Mouse (Mus musculus) activated CD4-positive, CD25-positive, alpha-beta regulatory T cell, adult 4 months (primary cell): Measurements from ENCODE around the gene Ccn5. TPM values are rescaled to one million over a fixed set of nuclear protein-coding genes. Genes with fewer than 3 reads are reported as not detected.

ENCODE experiments used
- ATAC-seq: one replicate; pipeline ENCODE4 v1.8.0; 2017
- polyA plus RNA-seq, 2 experiments: library from polyadenylated mRNA; unstranded; fragments of 100-300 nt; shearing (Covaris generic); gene quantifications; one replicate each; pipeline ENCODE4 v1.2.1; 2017

Ccn5 gene
- not detected for polyA plus RNA-seq

- ATAC-seq = no peak
These were observed at the start of gene Ccn5 for GRCm38 (mm10) chr2:163820607-163821006. Ccn5 (plus strand) TSS chr2:163820861.

DNA sequence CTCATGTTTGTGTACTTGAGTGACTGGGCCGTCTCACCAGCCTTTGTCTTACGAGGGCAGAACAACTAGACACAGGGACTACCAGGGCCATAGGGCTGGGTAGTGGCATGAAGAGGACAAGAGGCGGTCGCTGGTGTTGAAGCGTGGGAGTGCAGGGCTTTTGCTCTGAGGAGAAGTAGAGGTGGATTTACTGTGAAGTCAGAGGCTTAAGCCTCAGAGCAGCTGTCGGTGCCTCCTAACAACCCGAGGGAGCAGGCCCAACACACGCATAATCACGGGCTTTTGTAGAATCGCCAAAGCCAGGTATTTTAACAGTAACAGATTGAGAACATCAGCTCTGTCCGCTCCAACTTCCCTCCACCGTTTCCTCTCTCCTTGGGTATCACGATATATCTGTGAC is 44.0 kb upstream of the Ccn5 start:
- no peak for ATAC-seq

- ATAC-seq = no peak
These were observed 43.6 kb upstream of the Ccn5 start for GRCm38 (mm10) chr2:163777061-163777460.

DNA sequence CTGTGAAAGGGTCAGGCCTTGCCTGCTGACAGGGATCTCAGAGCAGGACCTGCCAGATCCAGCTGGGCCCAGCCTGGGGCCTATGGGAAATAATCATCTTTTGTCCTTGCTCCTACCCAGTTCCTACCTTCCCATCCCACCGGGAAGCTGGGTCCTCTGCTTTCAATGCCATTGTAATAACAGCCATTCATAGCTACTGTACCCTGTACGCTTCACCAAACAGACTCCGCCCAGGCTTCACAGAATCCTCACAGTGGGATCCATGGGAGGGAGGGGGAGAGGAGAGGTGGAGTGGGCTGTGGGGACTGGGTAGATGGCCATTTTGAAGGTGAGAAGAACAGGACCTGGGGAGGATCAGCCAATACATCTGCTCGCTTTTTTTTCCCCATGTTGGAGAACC is 41.8 kb upstream of the Ccn5 start:
- no peak for ATAC-seq

GRCm38 (mm10) chr2:163783368-163783767 is 37.3 kb upstream of the Ccn5 start:
- ATAC-seq = no peak

GRCm38 (mm10) chr2:163783901-163784300 is 36.8 kb upstream of the Ccn5 start:
- no peak for ATAC-seq

- ATAC-seq = no peak
These were observed 33.6 kb upstream of the Ccn5 start for GRCm38 (mm10) chr2:163787086-163787485.

DNA sequence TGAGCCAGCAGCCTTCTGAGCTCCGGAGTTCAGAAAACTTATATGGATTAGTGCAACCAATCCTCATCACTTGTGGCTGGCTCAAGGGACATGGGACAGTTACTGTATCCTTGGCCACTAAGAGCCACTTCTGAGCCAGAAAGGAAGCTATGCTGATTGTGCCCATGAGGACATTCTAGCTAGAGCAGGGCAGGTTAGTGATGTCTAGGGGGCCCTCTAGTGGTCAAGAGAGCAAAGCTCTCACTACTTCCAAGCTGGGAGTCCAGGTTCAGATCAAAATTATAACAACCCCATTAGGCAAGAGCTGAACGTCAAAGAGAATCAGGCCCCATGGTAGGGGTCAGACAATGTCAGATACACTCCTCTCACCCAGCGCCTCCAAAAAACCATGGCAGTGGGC is 33.0 kb upstream of the Ccn5 start:
- no peak for ATAC-seq

DNA sequence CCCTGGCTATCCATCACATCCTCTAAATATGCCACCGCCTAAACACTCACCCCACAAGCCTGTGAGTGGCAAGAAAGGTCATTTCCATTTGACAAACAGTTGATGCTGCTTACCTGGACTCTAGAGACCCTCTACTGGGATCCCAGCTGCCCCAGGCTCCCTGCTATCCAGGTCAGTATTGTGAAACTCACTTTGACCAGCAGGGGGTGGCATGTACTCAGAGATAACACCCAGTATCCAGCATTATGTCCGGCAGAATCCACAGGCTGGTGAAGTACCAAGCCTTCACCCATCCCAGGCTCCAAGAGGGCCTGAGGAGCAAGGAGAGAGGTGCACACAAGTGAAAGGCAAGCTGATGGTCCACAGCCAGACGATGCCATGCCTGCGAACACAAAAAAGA is 32.2 kb upstream of the Ccn5 start:
- no peak for ATAC-seq

GRCm38 (mm10) chr2:163798411-163798810 is 22.2 kb upstream of the Ccn5 start:
- no peak for ATAC-seq

DNA sequence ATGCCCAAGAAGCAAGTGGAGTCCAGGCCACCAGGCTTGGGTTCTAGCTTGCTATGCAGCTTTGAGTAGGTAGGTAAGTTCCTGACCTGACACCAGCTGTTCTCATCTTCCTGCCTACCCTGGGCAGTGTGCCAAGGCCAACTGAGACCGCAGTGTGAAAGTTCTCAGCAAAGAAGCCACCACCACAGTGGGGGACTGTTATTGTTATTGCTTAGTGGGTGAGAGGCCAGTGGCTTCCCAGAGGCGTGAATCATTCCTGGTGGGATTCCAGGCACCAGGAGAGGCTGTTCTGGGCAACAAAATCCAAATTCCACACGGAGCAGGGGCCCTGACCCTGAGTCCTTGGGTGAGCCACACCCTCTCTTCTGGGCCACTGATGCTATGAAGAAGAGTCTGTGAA is 19.8 kb upstream of the Ccn5 start:
- peak; percentile 54 for ATAC-seq

DNA sequence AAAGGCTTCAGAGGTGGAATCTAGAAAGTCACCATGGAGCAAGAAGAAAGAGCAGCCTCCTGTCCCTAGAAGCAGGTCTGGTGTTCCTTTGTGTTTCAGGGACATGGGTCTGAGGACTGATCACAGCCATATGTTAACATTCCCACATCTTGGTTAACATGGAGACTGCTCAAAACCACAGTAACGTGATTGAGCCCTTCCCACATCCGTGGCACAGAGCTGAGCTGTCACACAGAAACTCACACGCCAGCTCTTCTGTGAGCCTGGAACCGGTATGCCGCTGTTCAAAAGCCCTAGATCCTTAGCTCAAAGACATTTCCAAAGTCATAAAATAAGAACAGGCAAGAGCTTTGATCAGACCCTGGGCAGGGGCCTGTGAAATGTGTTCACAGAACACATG is 19.3 kb upstream of the Ccn5 start:
- ATAC-seq = no peak

DNA sequence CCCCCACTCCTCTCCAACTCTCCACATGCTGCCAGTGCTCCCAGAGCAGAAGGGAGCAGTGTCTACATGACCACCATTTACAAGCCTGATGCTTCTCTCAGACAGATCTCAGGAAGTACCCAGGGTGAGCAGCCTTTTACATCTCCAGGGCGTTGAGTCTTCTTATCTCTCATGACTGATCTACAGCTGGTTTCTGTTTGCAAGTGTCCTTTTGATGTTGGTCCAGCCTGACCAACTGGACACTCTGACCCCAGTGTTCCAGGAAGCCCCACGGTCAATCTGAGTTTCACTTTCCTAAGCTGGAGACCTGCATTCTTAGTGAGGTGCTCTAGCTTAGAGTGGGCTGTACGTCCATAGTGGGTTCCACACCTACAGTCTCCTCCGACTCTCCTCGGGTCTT is 16.8 kb upstream of the Ccn5 start:
- ATAC-seq = no peak

DNA sequence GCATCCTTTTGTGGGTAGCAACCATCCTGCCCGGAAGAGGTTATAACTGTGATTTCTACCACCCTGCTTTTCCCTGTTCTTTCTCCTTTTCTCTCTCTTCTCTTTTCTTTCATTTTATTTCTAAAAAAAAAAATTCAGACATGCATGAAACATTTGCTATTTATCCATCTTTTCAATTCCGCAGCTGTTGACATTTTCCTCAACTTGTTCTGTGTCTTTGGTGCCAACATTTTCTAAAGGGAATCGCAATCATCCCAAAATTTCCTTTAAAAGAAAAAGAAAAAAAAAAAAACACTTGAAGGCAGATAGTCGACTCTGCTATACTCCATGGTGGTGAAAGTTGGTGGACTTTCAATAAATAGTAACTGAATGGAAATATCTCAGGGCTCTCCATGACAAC is 11.5 kb upstream of the Ccn5 start:
- no peak for ATAC-seq

- ATAC-seq = no peak
These were observed 11.0 kb upstream of the Ccn5 start for GRCm38 (mm10) chr2:163809704-163810103.

DNA sequence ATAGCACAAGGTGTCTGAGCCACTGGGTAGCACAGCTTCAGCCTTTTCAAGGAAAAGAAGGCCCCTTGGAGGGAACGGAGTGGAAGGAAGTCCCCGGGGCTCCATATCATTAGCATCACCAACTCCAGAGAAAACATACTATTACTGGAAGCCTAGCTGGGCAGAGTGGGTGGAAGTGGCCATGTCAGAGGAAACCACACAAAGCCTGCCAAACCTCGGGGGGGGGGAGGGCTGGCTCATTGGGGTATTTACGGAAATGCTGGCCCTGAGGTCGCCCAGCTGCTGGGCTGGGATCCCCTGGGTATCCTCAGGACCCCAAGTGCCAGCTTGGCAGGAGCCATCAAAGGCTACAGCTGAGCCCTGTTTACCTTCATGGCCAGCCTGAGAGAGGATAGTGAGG is 7.6 kb upstream of the Ccn5 start:
- no peak for ATAC-seq

DNA sequence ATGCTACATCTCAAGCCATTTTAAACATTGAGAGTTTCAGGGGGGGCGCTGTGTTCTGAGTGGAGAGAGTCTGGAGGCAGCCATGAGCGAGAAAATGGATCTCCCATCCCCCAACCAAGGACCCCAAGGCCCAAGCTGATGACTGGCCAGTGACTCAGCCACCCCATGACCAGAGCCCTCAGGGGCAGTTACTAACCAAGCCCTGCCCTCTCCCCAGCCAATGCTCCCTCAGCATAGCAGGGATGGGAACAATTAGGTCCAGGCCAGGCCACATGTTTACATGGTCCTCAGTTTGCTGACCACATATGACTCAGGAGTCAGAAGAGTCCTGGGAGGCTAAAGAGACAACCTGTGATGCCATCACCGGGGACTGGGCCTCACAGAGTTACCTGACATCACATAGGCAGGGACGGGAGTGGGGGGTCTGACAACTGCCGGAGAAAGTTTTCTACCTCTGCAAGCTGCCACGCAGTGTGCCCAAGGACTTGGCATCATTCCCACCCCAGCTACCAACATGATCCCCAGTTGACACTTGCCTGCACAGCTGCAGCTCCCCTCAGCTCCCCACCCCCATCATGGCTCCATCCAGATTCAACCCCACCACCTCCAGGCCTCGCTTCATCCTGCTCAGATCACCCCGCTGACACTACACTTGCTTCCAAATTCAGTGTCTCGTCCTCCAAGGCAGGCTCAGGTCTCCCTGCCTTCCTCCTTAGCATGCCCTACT is 5.8 kb upstream of the Ccn5 start:
- ATAC-seq = no peak

DNA sequence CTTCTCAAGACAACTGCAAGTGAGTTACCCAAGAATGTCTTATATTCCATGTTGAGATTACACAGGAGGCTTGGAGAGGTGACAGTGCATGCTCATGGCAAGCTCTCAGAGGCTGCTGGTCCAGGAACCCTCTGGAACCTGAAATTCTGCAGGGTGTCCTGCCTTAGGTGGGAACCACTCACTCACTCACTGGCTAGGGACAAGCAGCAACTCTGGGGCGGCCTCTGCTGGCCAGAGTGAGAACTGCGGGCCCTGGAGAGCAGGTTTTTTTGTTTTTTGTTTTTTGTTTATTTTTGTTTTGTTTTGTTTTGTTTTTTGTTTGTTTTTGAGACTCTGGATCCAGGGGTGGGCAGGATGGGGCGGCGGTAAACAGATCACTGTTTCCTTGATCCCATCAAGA is 2.6 kb downstream of the Ccn5 start:
- ATAC-seq = no peak

- no peak for ATAC-seq
These were observed 3.1 kb downstream of the Ccn5 start for GRCm38 (mm10) chr2:163823771-163824170.

DNA sequence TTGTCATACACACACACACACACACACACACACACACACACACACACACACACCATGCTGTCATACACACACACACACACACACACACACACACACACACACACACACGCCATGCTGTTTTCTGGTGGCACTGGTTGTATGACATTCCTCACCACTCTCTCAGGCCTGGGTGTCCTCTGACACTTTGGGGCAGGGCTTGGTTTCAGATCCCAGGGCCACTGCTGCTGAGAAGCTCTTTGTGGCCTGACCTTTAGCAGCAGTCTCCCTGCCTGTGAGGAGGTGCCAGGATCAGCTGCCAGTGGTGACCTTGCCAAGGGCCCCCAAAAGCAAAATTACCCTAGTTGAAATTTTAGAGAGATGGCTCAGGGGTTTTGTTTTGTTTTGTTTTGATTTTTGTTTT is 5.2 kb downstream of the Ccn5 start:
- no peak for ATAC-seq

DNA sequence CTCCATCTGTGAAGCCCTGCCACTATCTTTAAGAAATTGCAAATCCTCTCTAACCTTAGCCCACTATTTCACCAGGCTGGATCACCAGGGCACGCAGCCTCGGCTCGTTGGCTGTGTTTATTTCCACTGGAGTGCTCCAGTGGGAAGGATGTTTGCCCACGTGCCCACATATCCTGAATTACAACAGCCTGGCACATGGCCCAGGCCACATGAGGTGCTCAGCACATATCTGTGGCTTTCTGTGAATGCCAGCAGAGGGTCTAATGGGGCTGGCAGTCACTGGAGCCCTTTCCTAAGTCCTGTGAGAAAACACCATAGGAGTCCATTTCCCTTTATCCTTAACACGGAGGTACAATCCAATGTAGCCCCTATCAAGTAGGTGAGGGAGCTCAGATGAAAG is 5.8 kb downstream of the Ccn5 start:
- ATAC-seq = no peak

DNA sequence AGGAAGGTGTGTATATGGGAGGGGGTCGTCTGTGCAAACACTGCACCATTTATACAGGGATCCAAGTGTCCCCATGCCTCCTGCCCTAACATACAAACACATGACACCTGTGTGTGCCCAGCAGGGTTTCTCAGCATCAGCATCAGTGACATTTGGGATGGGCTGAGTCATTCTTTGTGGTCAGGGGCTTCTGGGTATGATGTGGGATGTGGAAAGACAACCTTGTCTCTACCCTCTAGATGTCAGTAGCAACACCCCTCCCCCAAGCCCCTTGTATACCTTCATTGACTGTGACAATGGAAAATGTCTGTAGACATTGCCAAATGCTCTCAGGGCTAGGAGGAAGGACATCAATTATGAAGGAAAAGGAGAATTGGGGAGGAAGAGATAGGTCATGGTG is 10.5 kb downstream of the Ccn5 start:
- no peak for ATAC-seq

DNA sequence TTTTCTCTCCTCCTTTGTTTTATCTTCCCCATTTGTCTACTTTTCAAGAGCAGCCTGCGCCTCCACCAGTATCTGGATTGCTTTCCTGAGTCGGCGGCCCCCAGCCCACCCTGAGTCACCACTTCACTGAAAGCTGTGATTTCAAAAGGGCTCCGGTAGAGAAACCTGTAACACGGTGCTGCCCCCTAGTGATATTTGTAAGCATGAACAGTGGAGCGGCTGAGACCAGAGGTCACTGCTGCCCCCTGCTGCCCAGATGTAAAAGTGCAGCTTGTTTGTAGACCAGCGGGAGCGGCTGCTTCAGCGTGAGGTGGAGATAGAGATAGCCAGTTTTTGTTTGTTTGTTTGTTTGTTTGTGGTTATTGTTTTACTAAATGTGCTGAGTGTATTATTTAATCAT is 17.4 kb downstream of the Ccn5 start:
- ATAC-seq = peak; percentile 66

GRCm38 (mm10) chr2:163839519-163839918 is 18.9 kb downstream of the Ccn5 start:
- no peak for ATAC-seq

- no peak for ATAC-seq
These were observed 21.4 kb downstream of the Ccn5 start for GRCm38 (mm10) chr2:163842043-163842442.
